Mouse (Mus musculus): ENCODE data around the gene Ttll1. TPM values are rescaled to one million over a fixed set of nuclear protein-coding genes. Genes with fewer than 3 reads are reported as not detected.

The Ttll1 gene
- polyA plus RNA-seq (2014; fragmentation: Illumina TruSeq; extraction: RNeasy Lipid Tissue Mini Kit (QIAGEN cat#74804)), result 5.6 TPM

DNA sequence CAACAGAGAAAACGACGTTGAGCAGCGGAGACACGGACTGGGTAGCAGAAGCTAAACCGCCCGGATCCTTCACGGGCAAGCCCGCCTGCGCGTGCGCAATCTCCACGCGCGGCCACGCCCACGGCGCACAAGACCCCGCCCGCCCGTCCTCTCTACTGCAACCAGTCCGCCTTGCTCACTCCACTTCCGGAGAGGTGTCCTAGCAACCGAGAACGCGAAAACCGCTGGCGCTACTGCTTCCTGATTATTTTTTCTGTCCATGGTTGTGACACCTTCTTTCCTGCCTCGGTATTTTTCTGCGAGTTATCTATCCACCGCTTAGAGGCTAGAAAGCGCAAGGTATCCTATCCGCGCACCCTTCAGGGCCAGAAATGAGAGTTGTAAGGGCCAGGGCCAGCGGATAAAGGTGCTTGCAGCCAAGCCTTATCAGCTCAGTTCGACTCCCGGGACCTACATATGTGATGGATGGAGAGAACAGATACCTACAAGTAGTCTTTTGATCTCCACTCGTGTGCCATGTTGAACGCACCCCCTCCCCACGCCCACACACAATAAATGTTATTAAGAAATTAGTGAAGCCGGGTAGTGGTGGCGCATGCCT lies at the start of gene Ttll1:
Gene Ttll1 (minus strand): TSS at position 89 of the 601 bp plus-strand sequence.

DNA sequence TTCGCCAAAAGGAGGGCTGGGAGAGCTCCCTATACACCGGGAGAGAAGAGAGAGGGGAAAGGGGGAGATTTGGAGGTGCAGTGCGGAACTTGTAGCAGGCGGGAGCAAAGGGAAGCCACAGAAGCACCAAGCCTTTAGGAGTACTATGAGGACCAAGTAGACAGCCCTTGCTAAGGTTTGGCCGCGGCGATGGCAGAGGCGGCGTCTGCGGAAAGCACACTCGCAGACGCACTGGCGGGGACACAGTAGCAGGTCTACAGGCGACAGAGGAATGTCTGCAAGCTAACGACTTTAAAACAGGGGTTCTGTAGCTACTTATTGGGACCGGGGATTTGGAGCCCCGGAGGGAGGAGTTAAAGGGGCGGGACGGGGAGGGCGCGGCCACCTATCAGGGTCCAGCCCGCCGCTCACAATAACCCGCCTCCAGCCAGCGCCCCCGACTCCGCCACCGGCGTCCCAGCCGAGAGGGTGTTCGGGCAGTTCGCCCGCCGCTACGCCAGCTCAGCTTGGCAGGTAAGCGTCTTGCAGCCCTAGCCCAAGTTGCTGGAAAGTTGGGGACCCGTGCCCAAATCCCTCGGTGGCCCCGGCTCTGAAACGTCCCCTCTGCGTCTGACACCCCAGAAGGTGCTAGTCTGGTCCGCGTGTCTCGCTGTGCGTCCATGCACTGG lies 15.9 kb upstream of the Ttll1 start, which contains the start of gene Bik:
Gene Bik (plus strand): TSS at position 439 of the 668 bp plus-strand sequence.

GRCm38 (mm10) chr15:83464083-83464904 lies 46.4 kb downstream of the Ttll1 start, which contains the start of gene Pacsin2:
Gene Pacsin2, minus strand, starts transcription at chr15:83464606.

Other genes starting within 250 kb of the Ttll1 start
- gene Arfgap3, start 160.6 kb downstream of the Ttll1 start, polyA plus RNA-seq (2014; fragmentation: Illumina TruSeq; extraction: RNeasy Lipid Tissue Mini Kit (QIAGEN cat#74804)), result 17.6 TPM
- gene Pacsin2, start 46.3 kb downstream of the Ttll1 start, polyA plus RNA-seq (2014; fragmentation: Illumina TruSeq; extraction: RNeasy Lipid Tissue Mini Kit (QIAGEN cat#74804)), result 32.6 TPM
- gene Bik, start 16.0 kb upstream of the Ttll1 start, polyA plus RNA-seq (2014; fragmentation: Illumina TruSeq; extraction: RNeasy Lipid Tissue Mini Kit (QIAGEN cat#74804)), result not detected
- gene Tspo, start 52.7 kb upstream of the Ttll1 start, polyA plus RNA-seq (2014; fragmentation: Illumina TruSeq; extraction: RNeasy Lipid Tissue Mini Kit (QIAGEN cat#74804)), result 1.6 TPM
- 0.77 TPM for gene Mcat, start 52.9 kb upstream of the Ttll1 start, polyA plus RNA-seq (2014; fragmentation: Illumina TruSeq; extraction: RNeasy Lipid Tissue Mini Kit (QIAGEN cat#74804))
- gene Ttll12, start 84.3 kb upstream of the Ttll1 start, polyA plus RNA-seq (2014; fragmentation: Illumina TruSeq; extraction: RNeasy Lipid Tissue Mini Kit (QIAGEN cat#74804)), result 1.1 TPM
- gene Scube1, start 214.1 kb upstream of the Ttll1 start, polyA plus RNA-seq (2014; fragmentation: Illumina TruSeq; extraction: RNeasy Lipid Tissue Mini Kit (QIAGEN cat#74804)), result 1.2 TPM